Mouse (Mus musculus) retina, adult 2 months (tissue): Measurements from ENCODE around the gene Edn3.

Source experiments
- DNase-seq: peaks from one replicate; pipeline ENCODE4 v3.0.0-alpha.2; 2012; ENCODE audit warnings: low read depth, low spot score

Gene Edn3

GRCm38 (mm10) chr2:174796998-174797397, 36.6 kb downstream of the Edn3 start:
- no peak for DNase-seq

- DNase-seq, result no peak
These were observed 37.2 kb downstream of the Edn3 start for GRCm38 (mm10) chr2:174797495-174798068.

GRCm38 (mm10) chr2:174802453-174802852, 42.0 kb downstream of the Edn3 start:
- DNase-seq, result no peak

- no peak for DNase-seq
These were observed 43.2 kb downstream of the Edn3 start for GRCm38 (mm10) chr2:174803661-174804060.

- DNase-seq, result no peak
These were observed 47.5 kb downstream of the Edn3 start for GRCm38 (mm10) chr2:174807900-174808299.

- DNase-seq, result no peak
These were observed 48.9 kb downstream of the Edn3 start for GRCm38 (mm10) chr2:174809296-174809695.

GRCm38 (mm10) chr2:174813306-174813705, 52.9 kb downstream of the Edn3 start:
- DNase-seq, result no peak

GRCm38 (mm10) chr2:174816163-174816562, 55.7 kb downstream of the Edn3 start:
- DNase-seq, result no peak

GRCm38 (mm10) chr2:174820286-174820685, 59.9 kb downstream of the Edn3 start:
- no peak for DNase-seq

GRCm38 (mm10) chr2:174827829-174828228, 67.4 kb downstream of the Edn3 start:
- no peak for DNase-seq

GRCm38 (mm10) chr2:174833608-174834007, 73.2 kb downstream of the Edn3 start:
- DNase-seq, result no peak
